ENCODE assay signal across 28 mouse cellular contexts in the genomic region with DNA sequence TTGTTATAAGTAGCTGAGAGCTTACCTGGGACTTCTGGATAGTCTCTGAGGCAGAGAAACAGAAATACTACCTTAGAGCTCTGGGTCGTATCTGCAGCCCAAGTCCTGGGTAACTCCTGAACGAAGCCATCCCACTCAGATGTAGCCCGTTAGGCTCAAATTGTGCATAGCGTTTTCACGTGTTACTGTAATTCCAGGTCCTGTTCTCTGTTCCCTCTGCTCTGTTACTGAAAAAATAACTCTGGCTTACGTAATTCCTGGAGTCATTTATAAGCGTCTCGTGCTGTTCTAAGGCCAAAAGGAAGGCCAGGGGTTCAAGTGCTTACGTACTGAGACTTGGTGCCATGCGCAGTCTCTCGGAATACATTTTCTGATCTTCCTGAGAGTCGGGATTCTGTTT. TPM values are rescaled to one million over a fixed set of nuclear protein-coding genes. Genes with fewer than 3 reads are reported as not detected.
DNase-seq lines count a peak whose midpoint lies in the region; ATAC-seq lines count a peak whose summit lies in the region.
"Had no signal": no experiment of that assay in that cellular context is flagged by ENCODE, and none has a peak within 500 bp of the region (broad histone marks: within the 10 kb centered on the region; RNA-seq: fewer than 3 reads in every experiment).

No protein-coding gene starts in this region.

- ATAC-seq in frontal cortex, adult (ENCODE audit: low TSS enrichment): peak; percentile 57; the same call in 1 of the 2 replicates
- ATAC-seq in kidney, embryonic 14.5 days (ENCODE audit: low FRiP score, low TSS enrichment): no peak
- ATAC-seq in limb, embryonic 15.5 days (ENCODE audit: insufficient number of reproducible peaks, low FRiP score, low TSS enrichment, low read depth): no peak
- ATAC-seq: activated CD4-positive, CD25-positive, alpha-beta regulatory T cell, adult 4 months; CD4-positive, CD25-positive, alpha-beta regulatory T cell, adult 4 months; forebrain, embryonic 14.5 days; forebrain, embryonic 16.5 days; Patski had no signal

- no peak overlapping the region for H3K9ac ChIP-seq in kidney, embryonic 14.5 days (ENCODE audit: low read depth, low read length)
- no peak overlapping the region for H3K9ac ChIP-seq in limb, embryonic 15.5 days
- H3K9ac ChIP-seq: embryonic facial prominence, embryonic 13.5 days; embryonic facial prominence, embryonic 15.5 days; forebrain, embryonic 12.5 days had no signal

- H3K27ac ChIP-seq in kidney, embryonic 14.5 days (ENCODE audit: low read depth, low read length): 0 out of 2 replicates have a peak overlapping the region, but pooled peaks have one; percentile 17
- 0 out of 2 replicates have a peak overlapping the region, but pooled peaks have one; percentile 11 for H3K27ac ChIP-seq in limb, embryonic 15.5 days
- no peak overlapping the region for H3K27ac ChIP-seq in limb, embryonic 10.5 days
- H3K27ac ChIP-seq: embryonic facial prominence, embryonic 15.5 days; forebrain, embryonic 10.5 days; forebrain, embryonic 12.5 days had no signal

- no peaks in the 10 kb centered on the region for H3K27me3 ChIP-seq in kidney, embryonic 14.5 days (ENCODE audit: control insufficient read depth, insufficient read depth, low read length)
- H3K27me3 ChIP-seq in limb, embryonic 15.5 days: no peaks in the 10 kb centered on the region
- no peaks in the 10 kb centered on the region for H3K27me3 ChIP-seq in limb, embryonic 10.5 days (ENCODE audit: low read depth, poor library complexity, severe bottlenecking)
- H3K27me3 ChIP-seq: CH12.LX; embryonic facial prominence, embryonic 13.5 days; embryonic facial prominence, embryonic 15.5 days; forebrain, embryonic 12.5 days; Patski had no signal

- no peak for DNase-seq in frontal cortex, postnatal 25 days (ENCODE audit: low spot score in 2 of 2)
- DNase-seq in kidney, postnatal 10 days: no peak
- DNase-seq in limb, embryonic 10.5 days (ENCODE audit: low spot score): no peak
- DNase-seq: adrenal gland, adult 8-10 months; adrenal gland, postnatal 14 days; adrenal gland, postnatal 36 days; B cell, adult 2 months; cerebellum, adult 11 months; cerebellum, adult 18-20 months; cerebellum, adult 8-10 months; cerebellum, adult 9-11 months; cerebellum, postnatal 14 days; cerebellum, postnatal 36 days had no signal

- WGBS in kidney, embryonic 14.5 days: 85% methylated on average over 12 of the region's 12 CpGs
- 59% methylated on average over 12 of the region's 12 CpGs for WGBS in limb, embryonic 15.5 days
- 95% methylated on average over 12 of the region's 12 CpGs for WGBS in limb, embryonic 10.5 days

- no peak overlapping the region for H3K4me3 ChIP-seq in kidney, embryonic 14.5 days (ENCODE audit: low read length)
- H3K4me3 ChIP-seq in limb, embryonic 15.5 days: no peak overlapping the region
- no peak overlapping the region for H3K4me3 ChIP-seq in limb, embryonic 10.5 days
- H3K4me3 ChIP-seq: embryonic facial prominence, embryonic 13.5 days; embryonic facial prominence, embryonic 15.5 days; erythroblast, embryonic 14.5 days; forebrain, embryonic 10.5 days; forebrain, embryonic 12.5 days had no signal

- H3K4me1 ChIP-seq in kidney, embryonic 14.5 days (ENCODE audit: control insufficient read depth, insufficient read depth, low read length): 0 out of 2 replicates have a peak, but pooled peaks cover 6% of the 10 kb centered on the region
- H3K4me1 ChIP-seq in limb, embryonic 15.5 days: peaks cover 3% of the 10 kb centered on the region; the same call in 1 of the 2 replicates
- H3K4me1 ChIP-seq in limb, embryonic 10.5 days: no peaks in the 10 kb centered on the region
- H3K4me1 ChIP-seq: embryonic facial prominence, embryonic 15.5 days; forebrain, embryonic 10.5 days; forebrain, embryonic 12.5 days had no signal

- H3K9me3 ChIP-seq in kidney, embryonic 14.5 days (ENCODE audit: control insufficient read depth, low read length): no peaks in the 10 kb centered on the region
- H3K9me3 ChIP-seq in limb, embryonic 15.5 days: no peaks in the 10 kb centered on the region
- no peaks in the 10 kb centered on the region for H3K9me3 ChIP-seq in limb, embryonic 10.5 days (replicated peaks)
- H3K9me3 ChIP-seq: embryonic facial prominence, embryonic 13.5 days; embryonic facial prominence, embryonic 15.5 days; forebrain, embryonic 10.5 days; forebrain, embryonic 12.5 days; G1E had no signal

- no peaks in the 10 kb centered on the region for H3K36me3 ChIP-seq in kidney, embryonic 14.5 days (ENCODE audit: control insufficient read depth, insufficient read depth, low read length)
- H3K36me3 ChIP-seq in limb, embryonic 15.5 days: no peaks in the 10 kb centered on the region
- 0 out of 2 replicates have a peak, but pooled peaks cover 2% of the 10 kb centered on the region for H3K36me3 ChIP-seq in limb, embryonic 10.5 days
- H3K36me3 ChIP-seq: embryonic facial prominence, embryonic 13.5 days; embryonic facial prominence, embryonic 15.5 days; forebrain, embryonic 10.5 days; forebrain, embryonic 12.5 days had no signal

- H3K4me2 ChIP-seq in kidney, embryonic 14.5 days (replicated peaks; ENCODE audit: low read depth, low read length): no peak overlapping the region
- H3K4me2 ChIP-seq in limb, embryonic 15.5 days: no peak overlapping the region
- H3K4me2 ChIP-seq: embryonic facial prominence, embryonic 13.5 days; embryonic facial prominence, embryonic 15.5 days; forebrain, embryonic 12.5 days had no signal

RNA-seq across cellular contexts. Expression of a gene that starts 43.3 kb away (rescaled TPM):
- polyA plus RNA-seq in kidney, embryonic 14.5 days (2014; fragmentation: Nextera tagmentation; extraction: Ambion mirVana): 5.8 and 7.4 TPM in 2 replicates
- polyA plus RNA-seq in limb, embryonic 15.5 days (2015; fragmentation: Nextera tagmentation; extraction: Ambion mirVana): 5.4 and 6.1 TPM in 2 replicates
- polyA plus RNA-seq in limb, embryonic 10.5 days (2016; fragmentation: Nextera tagmentation; extraction: Ambion mirVana): 6.9 and 8.1 TPM in 2 replicates
- polyA plus RNA-seq: erythroblast, embryonic 14.5 days had no signal

RNA-seq across cellular contexts. Expression of a gene that starts 43.6 kb away (rescaled TPM):
- polyA plus RNA-seq in kidney, embryonic 14.5 days (2014; fragmentation: Nextera tagmentation; extraction: Ambion mirVana): 0.14 TPM in 1 of 2 replicates, not detected in the other
- polyA plus RNA-seq in limb, embryonic 15.5 days (2015; fragmentation: Nextera tagmentation; extraction: Ambion mirVana): 0.29 TPM in 1 of 2 replicates, not detected in the other
- not detected in 2 replicates for polyA plus RNA-seq in limb, embryonic 10.5 days (2016; fragmentation: Nextera tagmentation; extraction: Ambion mirVana)
- polyA plus RNA-seq: embryonic facial prominence, embryonic 13.5 days; erythroblast, embryonic 14.5 days; forebrain, embryonic 10.5 days; G1E had no signal
